Mouse (Mus musculus): ENCODE results near the gene Surf4. TPM values are rescaled to one million over a fixed set of nuclear protein-coding genes. Genes with fewer than 3 reads are reported as not detected.

Gene Surf4
- polyA plus RNA-seq, 1 experiment from 2014 or later: 265 TPM

GRCm38 (mm10) chr2:26927745-26928476 is 5.8 kb downstream of the Surf4 start:
- no peak for ATAC-seq (ENCODE audit: insufficient number of reproducible peaks, low FRiP score, low TSS enrichment, low read depth)
- Histone ChIP-seq H3K9ac (no peak overlapping the region), H3K36me3 (peaks cover 82% of the 10 kb centered on the region), H3K4me3 (replicated peaks) (no peak overlapping the region), H3K9me3 (replicated peaks) (no peaks in the 10 kb centered on the region), H3K27ac (replicated peaks) (no peak overlapping the region), H3K4me1 (peaks cover 42% of the 10 kb centered on the region), H3K4me2 (replicated peaks) (no peak overlapping the region), H3K27me3 (no peaks in the 10 kb centered on the region)
- WGBS: 85% methylated on average over 6 of the region's 6 CpGs

- WGBS: 77% methylated on average over 9 of the region's 9 CpGs
- no peaks in the 10 kb centered on the region for H3K27me3 ChIP-seq
- no peak overlapping the region for H3K4me3 ChIP-seq (replicated peaks)
- H3K36me3 ChIP-seq: peaks cover 87% of the 10 kb centered on the region
- ATAC-seq (ENCODE audit: insufficient number of reproducible peaks, low FRiP score, low TSS enrichment, low read depth): no peak
- H3K4me2 ChIP-seq (replicated peaks): no peak overlapping the region
- no peak overlapping the region for H3K9ac ChIP-seq
- peaks cover 14% of the 10 kb centered on the region for H3K4me1 ChIP-seq
- no peaks in the 10 kb centered on the region for H3K9me3 ChIP-seq (replicated peaks)
- no peak overlapping the region for H3K27ac ChIP-seq (replicated peaks)
Observed at GRCm38 (mm10) chr2:26921784-26922183, 11.9 kb downstream of the Surf4 start.

- Histone ChIP-seq H3K4me3 (replicated peaks) (no peak overlapping the region), H3K4me1 (peaks cover 21% of the 10 kb centered on the region), H3K27me3 (no peaks in the 10 kb centered on the region), H3K27ac (replicated peaks) (no peak overlapping the region), H3K9me3 (replicated peaks) (no peaks in the 10 kb centered on the region), H3K9ac (no peak overlapping the region), H3K4me2 (replicated peaks) (no peak overlapping the region), H3K36me3 (peaks cover 73% of the 10 kb centered on the region)
- WGBS: 87% methylated on average over 6 of the region's 6 CpGs
- no peak for ATAC-seq (ENCODE audit: insufficient number of reproducible peaks, low FRiP score, low TSS enrichment, low read depth)
Observed at GRCm38 (mm10) chr2:26920190-26920855, 13.4 kb downstream of the Surf4 start.

- no peak for ATAC-seq (ENCODE audit: insufficient number of reproducible peaks, low FRiP score, low TSS enrichment, low read depth)
- Histone ChIP-seq H3K9me3 (replicated peaks) (no peaks in the 10 kb centered on the region), H3K4me1 (peaks cover 28% of the 10 kb centered on the region), H3K4me3 (replicated peaks) (no peak overlapping the region), H3K9ac (no peak overlapping the region), H3K27me3 (no peaks in the 10 kb centered on the region), H3K36me3 (peaks cover 66% of the 10 kb centered on the region), H3K4me2 (replicated peaks) (no peak overlapping the region), H3K27ac (replicated peaks) (no peak overlapping the region)
- 89% methylated on average over 3 of the region's 3 CpGs for WGBS
Observed at GRCm38 (mm10) chr2:26919684-26920083, 14.0 kb downstream of the Surf4 start.

- no peaks in the 10 kb centered on the region for H3K9me3 ChIP-seq (replicated peaks)
- H3K4me1 ChIP-seq: peaks cover 49% of the 10 kb centered on the region
- peaks cover 62% of the 10 kb centered on the region for H3K36me3 ChIP-seq
- 2% methylated on average over 13 of the region's 13 CpGs for WGBS
- peak overlapping the region; percentile 75 for H3K4me3 ChIP-seq (replicated peaks)
- ATAC-seq (ENCODE audit: insufficient number of reproducible peaks, low FRiP score, low TSS enrichment, low read depth): no peak
- peak overlapping the region; percentile 73 for H3K27ac ChIP-seq (replicated peaks)
- H3K27me3 ChIP-seq: no peaks in the 10 kb centered on the region
- H3K9ac ChIP-seq: peak overlapping the region; percentile 74
- H3K4me2 ChIP-seq (replicated peaks): peak overlapping the region; percentile 96
Observed at GRCm38 (mm10) chr2:26916738-26917137, 17.0 kb downstream of the Surf4 start.

- Histone ChIP-seq H3K9me3 (replicated peaks) (no peaks in the 10 kb centered on the region), H3K27me3 (no peaks in the 10 kb centered on the region), H3K36me3 (peaks cover 56% of the 10 kb centered on the region), H3K4me1 (peaks cover 52% of the 10 kb centered on the region), H3K4me3 (replicated peaks) (peak within 1 kb of the TSS; percentile 75), H3K9ac (peak within 1 kb of the TSS; percentile 74), H3K4me2 (replicated peaks) (peak within 1 kb of the TSS; percentile 96), H3K27ac (replicated peaks) (peak within 1 kb of the TSS; percentile 73)
- 1% methylated on average over 47 of the region's 47 CpGs for WGBS
- ATAC-seq (ENCODE audit: insufficient number of reproducible peaks, low FRiP score, low TSS enrichment, low read depth): peak; percentile 56
Observed at GRCm38 (mm10) chr2:26915927-26916728, 17.6 kb downstream of the Surf4 start, which contains the start of the genes Surf2 and Surf1. TSS of gene Surf2 (plus strand) at chr2:26916367. TSS of gene Surf1 (minus strand) at chr2:26916530.

GRCm38 (mm10) chr2:26914148-26914941 is 19.4 kb downstream of the Surf4 start:
- Histone ChIP-seq H3K36me3 (peaks cover 38% of the 10 kb centered on the region), H3K27ac (replicated peaks) (no peak overlapping the region), H3K9ac (no peak overlapping the region), H3K4me1 (peaks cover 53% of the 10 kb centered on the region), H3K4me3 (replicated peaks) (0 out of 2 replicates have a peak overlapping the region, but pooled peaks have one; percentile 3), H3K27me3 (no peaks in the 10 kb centered on the region), H3K4me2 (replicated peaks) (0 out of 2 replicates have a peak overlapping the region, but pooled peaks have one; percentile 96), H3K9me3 (replicated peaks) (no peaks in the 10 kb centered on the region)
- no peak for ATAC-seq (ENCODE audit: insufficient number of reproducible peaks, low FRiP score, low TSS enrichment, low read depth)
- WGBS: 65% methylated on average over 8 of the region's 8 CpGs

GRCm38 (mm10) chr2:26913416-26914147 is 20.1 kb downstream of the Surf4 start:
- no peak for ATAC-seq (ENCODE audit: insufficient number of reproducible peaks, low FRiP score, low TSS enrichment, low read depth)
- 0 out of 2 replicates have a peak overlapping the region, but pooled peaks have one; percentile 3 for H3K4me3 ChIP-seq (replicated peaks)
- H3K36me3 ChIP-seq: peaks cover 31% of the 10 kb centered on the region
- WGBS: 81% methylated on average over 17 of the region's 17 CpGs
- H3K9me3 ChIP-seq (replicated peaks): no peaks in the 10 kb centered on the region
- no peak overlapping the region for H3K27ac ChIP-seq (replicated peaks)
- H3K9ac ChIP-seq: no peak overlapping the region
- no peaks in the 10 kb centered on the region for H3K27me3 ChIP-seq
- peaks cover 61% of the 10 kb centered on the region for H3K4me1 ChIP-seq
- no peak overlapping the region for H3K4me2 ChIP-seq (replicated peaks)

GRCm38 (mm10) chr2:26912253-26912770 is 21.4 kb downstream of the Surf4 start:
- Histone ChIP-seq H3K4me2 (replicated peaks) (peak overlapping the region; percentile 91), H3K4me3 (replicated peaks) (peak overlapping the region; percentile 61), H3K9me3 (replicated peaks) (no peaks in the 10 kb centered on the region), H3K36me3 (peaks cover 34% of the 10 kb centered on the region), H3K9ac (peak overlapping the region; percentile 91), H3K4me1 (peaks cover 65% of the 10 kb centered on the region), H3K27me3 (no peaks in the 10 kb centered on the region), H3K27ac (replicated peaks) (no peak overlapping the region)
- no peak for ATAC-seq (ENCODE audit: insufficient number of reproducible peaks, low FRiP score, low TSS enrichment, low read depth)
- 60% methylated on average over 5 of the region's 5 CpGs for WGBS

Data from embryonic facial prominence, embryonic 15.5 days (tissue).